Mouse (Mus musculus): ENCODE results near the gene Gm42674.

- TF ChIP-seq ZC3H11A (IDR thresholded peaks at IDR 0.05; ENCODE audit: borderline replicate concordance, low read depth, low read length): no peak
- no peak for TF ChIP-seq HCFC1 (IDR thresholded peaks at IDR 0.05; ENCODE audit: borderline replicate concordance, insufficient read depth, low read length)
- no peak for TF ChIP-seq ZNF384 (IDR thresholded peaks at IDR 0.05; ENCODE audit: low read depth, low read length)
- TF ChIP-seq CHD2 (IDR thresholded peaks at IDR 0.05; ENCODE audit: low read depth, low read length): no peak
Measured at GRCm38 (mm10) chr3:90599401-90599800, 2.3 kb upstream of the Gm42674 start.

All from ES-E14 (cell line).